Mouse (Mus musculus): ENCODE results near the gene Ptprn. TPM values are rescaled to one million over a fixed set of nuclear protein-coding genes. Genes with fewer than 3 reads are reported as not detected.
"Not testable (repeated sequence)": the region's sequence is repeated elsewhere in the genome, so short reads cannot be mapped to it uniquely, and the experiment has no call there.

Gene Ptprn
- polyA plus RNA-seq, 1 experiment from 2014 or later = 8.7 TPM

DNA sequence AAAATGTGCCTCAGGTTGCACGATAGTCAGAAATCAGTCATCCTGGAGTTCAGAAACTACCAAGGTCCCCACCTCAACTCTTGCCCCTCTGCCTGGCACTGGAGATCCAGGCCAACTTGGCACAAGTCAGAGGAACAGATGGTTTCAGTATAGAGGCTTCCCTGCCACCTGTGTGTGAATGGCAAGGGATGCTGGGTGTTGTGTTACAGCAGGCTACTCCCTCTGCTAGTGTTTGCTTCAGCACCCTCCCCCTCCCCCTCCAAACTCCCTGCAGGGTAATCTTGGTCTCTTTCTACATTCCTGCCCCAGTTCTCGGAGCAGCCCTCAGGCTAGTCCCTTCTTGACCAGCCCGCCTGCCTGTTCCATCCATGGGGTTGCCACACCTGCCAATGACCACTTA is 13.8 kb downstream of the Ptprn start:
- Histone ChIP-seq H3K4me2 (replicated peaks) (no peak overlapping the region), H3K27me3 (no peaks in the 10 kb centered on the region), H3K9ac (replicated peaks) (no peak overlapping the region), H3K4me1 (peaks cover 35% of the 10 kb centered on the region), H3K9me3 (no peaks in the 10 kb centered on the region), H3K27ac (replicated peaks) (peak overlapping the region; percentile 4; the same call in 1 of the 2 replicates), H3K4me3 (no peak overlapping the region), H3K36me3 (no peaks in the 10 kb centered on the region)
- no peak for ATAC-seq (replicated peaks)
- 48% methylated on average over 3 of the region's 3 CpGs for WGBS

DNA sequence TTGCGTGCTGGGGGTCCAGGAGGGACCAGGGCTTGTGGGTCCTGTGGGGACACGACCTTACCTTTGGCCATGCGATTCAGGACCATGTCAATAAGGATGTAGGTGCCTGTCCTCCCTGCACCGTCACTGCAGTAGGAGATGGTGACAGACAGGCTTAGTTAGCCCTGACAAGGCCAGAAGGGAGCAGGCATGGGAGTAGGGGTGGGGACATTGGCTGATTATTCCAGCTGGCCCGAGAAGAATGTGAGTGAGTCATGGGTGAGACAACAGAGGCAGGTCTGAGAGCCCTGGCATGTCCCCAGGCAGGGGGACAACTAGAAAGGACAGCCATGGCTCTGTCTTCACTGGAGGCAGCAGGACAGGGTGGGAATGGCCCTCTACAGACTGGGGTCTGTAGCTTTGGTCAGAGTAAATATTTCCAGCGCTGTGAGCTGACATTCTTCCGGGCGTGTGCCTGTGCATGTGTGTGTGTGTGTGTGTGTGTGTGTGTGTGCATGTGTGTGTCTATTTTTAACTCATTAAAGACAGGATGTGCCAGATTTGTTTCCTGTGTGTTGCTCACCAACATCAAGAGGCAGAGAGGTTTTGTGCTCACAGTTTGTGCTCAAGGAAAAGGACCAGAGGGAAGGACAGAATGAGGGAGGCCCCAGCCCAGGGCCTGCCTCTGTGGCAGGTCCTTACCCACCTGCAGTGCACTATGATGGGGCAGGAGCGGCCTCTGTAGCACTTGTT is 16.1 kb downstream of the Ptprn start:
- H3K36me3 ChIP-seq = 0 out of 2 replicates have a peak, but pooled peaks cover under 1% of the 10 kb centered on the region
- WGBS = 50% methylated on average over 9 of the region's 9 CpGs

DNA sequence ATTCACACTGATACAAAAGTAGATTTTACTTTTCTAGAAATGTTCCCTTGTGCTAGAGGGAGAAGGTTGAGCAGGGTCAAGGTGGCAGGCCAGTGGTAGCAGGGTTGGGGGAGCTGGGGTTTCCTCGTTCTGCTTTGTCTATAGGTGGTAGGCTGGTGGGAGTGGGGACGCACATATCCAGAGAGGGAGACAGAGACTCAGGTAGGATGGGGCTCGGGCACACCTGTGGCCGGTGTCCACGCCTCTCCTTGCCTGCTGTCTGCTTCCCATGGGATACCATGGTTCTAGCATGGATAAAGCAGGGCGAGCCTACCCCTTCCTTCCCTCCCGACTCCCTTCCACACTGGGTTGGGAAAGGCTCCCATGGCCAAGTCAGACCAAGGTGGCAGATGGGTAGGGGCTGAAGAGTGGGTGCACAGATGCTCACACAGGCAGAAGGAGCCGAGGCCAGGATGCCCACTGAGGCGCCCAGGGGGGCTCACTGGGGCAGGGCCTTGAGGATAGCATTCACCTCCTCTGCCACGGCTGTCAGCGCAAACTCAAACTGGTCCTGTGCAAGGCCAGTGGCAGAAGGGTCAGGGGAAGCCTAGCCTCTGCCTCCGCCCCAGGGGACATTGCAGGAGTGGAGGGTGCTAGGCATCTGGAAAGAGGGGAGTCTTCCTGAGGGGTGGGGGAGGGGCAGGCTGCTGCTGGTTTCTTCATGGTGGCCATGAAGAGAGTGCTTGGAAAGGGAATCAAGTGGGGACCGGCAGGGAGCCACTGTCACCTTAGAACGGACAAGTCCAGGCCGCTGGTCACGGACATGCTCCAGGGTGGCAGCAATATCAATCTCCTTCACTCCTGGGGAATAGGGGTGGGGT is 17.0 kb downstream of the Ptprn start:
- Histone ChIP-seq H3K4me2 (replicated peaks) (no peak overlapping the region), H3K9me3 (no peaks in the 10 kb centered on the region), H3K4me3 (no peak overlapping the region), H3K27me3 (no peaks in the 10 kb centered on the region), H3K9ac (replicated peaks) (no peak overlapping the region), H3K36me3 (0 out of 2 replicates have a peak, but pooled peaks cover 5% of the 10 kb centered on the region), H3K4me1 (peaks cover 29% of the 10 kb centered on the region), H3K27ac (replicated peaks) (no peak overlapping the region)
- WGBS = 78% methylated on average over 16 of the region's 16 CpGs
- ATAC-seq (replicated peaks) = no peak

More for the DNA sequence above, 16.1 kb downstream of the Ptprn start:
- Histone ChIP-seq H3K9me3 (no peaks in the 10 kb centered on the region), H3K27me3 (no peaks in the 10 kb centered on the region), H3K4me3 (no peak overlapping the region), H3K4me2 (replicated peaks) (no peak overlapping the region), H3K4me1 (peaks cover 29% of the 10 kb centered on the region), H3K9ac (replicated peaks) (no peak overlapping the region), H3K27ac (replicated peaks) (no peak overlapping the region)
- no peak for ATAC-seq (replicated peaks)

DNA sequence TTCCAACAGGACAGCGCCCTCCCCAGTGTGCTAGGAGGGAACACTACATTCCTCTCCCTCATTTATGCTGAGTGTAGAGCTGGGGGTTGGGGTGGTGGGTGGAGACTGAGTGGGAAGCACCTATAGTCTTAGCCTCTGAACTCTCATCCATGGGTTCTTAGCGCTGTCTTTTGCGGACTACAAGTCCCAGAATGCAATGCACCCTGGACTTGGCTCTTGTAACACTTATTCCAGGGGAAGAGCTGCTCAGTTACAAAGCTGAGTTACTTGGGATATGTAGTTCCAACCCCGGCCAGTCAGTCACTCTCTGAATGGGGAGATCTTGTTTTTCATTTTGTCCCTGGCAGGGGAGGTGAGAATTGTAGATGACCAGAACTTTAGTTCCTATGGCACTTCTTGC is 19.5 kb downstream of the Ptprn start:
- Histone ChIP-seq H3K4me2 (replicated peaks) (no peak overlapping the region), H3K4me1 (peaks cover 12% of the 10 kb centered on the region), H3K9ac (replicated peaks) (no peak overlapping the region), H3K27me3 (no peaks in the 10 kb centered on the region), H3K9me3 (no peaks in the 10 kb centered on the region), H3K4me3 (no peak overlapping the region), H3K36me3 (peaks cover 16% of the 10 kb centered on the region; the same call in 1 of the 2 replicates), H3K27ac (replicated peaks) (no peak overlapping the region)
- ATAC-seq (replicated peaks) = peak; percentile 84
- WGBS = 19% methylated on average over 4 of the region's 4 CpGs

DNA sequence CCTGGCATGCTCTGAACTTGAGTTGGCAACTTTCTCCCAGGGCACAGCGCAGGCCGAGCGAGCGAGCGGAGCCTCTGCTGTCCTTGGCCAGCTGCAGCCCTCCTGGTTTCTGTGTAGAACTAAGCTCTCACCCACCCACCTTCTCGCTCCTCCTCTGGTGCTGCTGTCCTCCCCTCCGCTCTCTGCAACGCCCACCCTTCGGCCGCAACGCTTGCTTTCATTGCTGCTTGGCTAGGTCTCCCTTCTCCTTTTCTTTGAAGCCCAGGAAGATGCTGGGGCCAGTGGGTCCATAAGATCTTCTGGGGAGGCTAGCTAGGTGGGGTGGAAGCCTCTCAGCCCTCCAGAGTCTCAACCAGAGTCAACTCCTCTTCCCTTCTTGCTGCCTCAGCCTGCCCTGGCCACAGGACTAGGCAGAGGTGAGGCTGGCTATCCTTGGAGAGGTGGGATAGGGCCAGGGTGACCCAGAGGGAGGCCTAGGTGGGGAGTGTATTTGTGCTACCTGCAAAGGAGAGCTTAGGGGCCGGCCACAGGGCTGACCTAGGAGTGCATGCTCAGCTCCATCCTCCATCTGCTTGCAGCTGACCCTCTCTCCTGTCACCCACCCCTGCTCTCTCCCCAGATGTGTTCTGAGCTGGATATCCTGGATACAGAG is 20.0 kb downstream of the Ptprn start:
- H3K27ac ChIP-seq (replicated peaks) = no peak overlapping the region
- no peak overlapping the region for H3K4me2 ChIP-seq (replicated peaks)
- H3K9me3 ChIP-seq = no peaks in the 10 kb centered on the region
- no peak; the same call in none of the 2 replicates for ATAC-seq (replicated peaks)
- no peak overlapping the region for H3K4me3 ChIP-seq
- H3K4me1 ChIP-seq = peaks cover 12% of the 10 kb centered on the region
- no peak overlapping the region for H3K9ac ChIP-seq (replicated peaks)
- peaks cover 17% of the 10 kb centered on the region; the same call in 1 of the 2 replicates for H3K36me3 ChIP-seq
- H3K27me3 ChIP-seq = no peaks in the 10 kb centered on the region
- WGBS = 89% methylated on average over 12 of the region's 12 CpGs

DNA sequence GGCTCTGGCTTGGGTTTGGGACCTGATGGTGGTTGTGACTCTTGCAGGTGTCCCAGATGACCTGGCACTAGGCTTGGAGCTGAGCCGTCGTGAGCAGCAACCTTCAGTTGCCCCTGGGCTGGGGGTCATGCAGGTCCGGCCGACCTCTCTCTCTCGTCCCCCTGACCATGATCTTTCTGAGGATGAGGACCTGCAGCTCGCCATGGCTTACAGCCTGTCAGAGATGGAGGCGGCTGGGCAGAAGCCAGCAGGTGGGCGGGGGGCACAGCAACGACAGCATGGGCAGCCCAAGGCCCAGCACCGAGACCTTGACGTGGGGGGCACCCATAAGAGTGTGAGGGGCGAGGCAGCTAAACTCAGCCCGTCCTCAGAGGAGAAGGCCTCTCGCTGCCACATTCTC is 20.9 kb downstream of the Ptprn start:
- WGBS = 92% methylated on average over 14 of the region's 14 CpGs
- H3K9me3 ChIP-seq = no peaks in the 10 kb centered on the region
- H3K36me3 ChIP-seq = peaks cover 17% of the 10 kb centered on the region; the same call in 1 of the 2 replicates
- ATAC-seq (replicated peaks) = no peak
- no peak overlapping the region for H3K9ac ChIP-seq (replicated peaks)
- H3K4me2 ChIP-seq (replicated peaks) = no peak overlapping the region
- H3K27me3 ChIP-seq = no peaks in the 10 kb centered on the region
- H3K4me1 ChIP-seq = peaks cover 10% of the 10 kb centered on the region
- no peak overlapping the region for H3K4me3 ChIP-seq
- H3K27ac ChIP-seq (replicated peaks) = no peak overlapping the region

DNA sequence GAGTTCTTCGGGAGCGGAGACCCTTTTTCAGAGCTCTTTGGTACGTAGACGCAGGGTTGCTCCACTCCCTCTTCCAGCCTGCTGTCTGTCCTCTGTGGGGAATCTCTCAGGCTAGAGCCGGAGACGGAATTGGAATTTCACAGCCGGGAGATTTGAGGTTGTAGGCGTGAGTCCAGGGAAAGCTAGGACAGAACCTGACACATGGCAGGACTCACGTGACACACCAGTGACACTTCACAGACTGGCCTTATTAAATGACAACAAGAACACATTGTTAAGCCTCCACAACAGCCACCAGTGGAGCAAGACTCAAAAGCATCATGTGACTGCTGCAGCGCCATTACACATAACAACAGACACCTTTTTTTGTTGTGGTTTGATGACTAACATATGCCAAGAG is 24.7 kb downstream of the Ptprn start:
- no peak for ATAC-seq (replicated peaks)
- H3K4me1 ChIP-seq = peaks cover 20% of the 10 kb centered on the region
- no peak overlapping the region for H3K4me3 ChIP-seq
- H3K9me3 ChIP-seq = no peaks in the 10 kb centered on the region
- 81% methylated on average over 10 of the region's 10 CpGs for WGBS
- H3K4me2 ChIP-seq (replicated peaks) = no peak overlapping the region
- peaks cover 17% of the 10 kb centered on the region; the same call in 1 of the 2 replicates for H3K36me3 ChIP-seq
- no peak overlapping the region for H3K9ac ChIP-seq (replicated peaks)
- H3K27me3 ChIP-seq = no peaks in the 10 kb centered on the region
- H3K27ac ChIP-seq (replicated peaks) = no peak overlapping the region

DNA sequence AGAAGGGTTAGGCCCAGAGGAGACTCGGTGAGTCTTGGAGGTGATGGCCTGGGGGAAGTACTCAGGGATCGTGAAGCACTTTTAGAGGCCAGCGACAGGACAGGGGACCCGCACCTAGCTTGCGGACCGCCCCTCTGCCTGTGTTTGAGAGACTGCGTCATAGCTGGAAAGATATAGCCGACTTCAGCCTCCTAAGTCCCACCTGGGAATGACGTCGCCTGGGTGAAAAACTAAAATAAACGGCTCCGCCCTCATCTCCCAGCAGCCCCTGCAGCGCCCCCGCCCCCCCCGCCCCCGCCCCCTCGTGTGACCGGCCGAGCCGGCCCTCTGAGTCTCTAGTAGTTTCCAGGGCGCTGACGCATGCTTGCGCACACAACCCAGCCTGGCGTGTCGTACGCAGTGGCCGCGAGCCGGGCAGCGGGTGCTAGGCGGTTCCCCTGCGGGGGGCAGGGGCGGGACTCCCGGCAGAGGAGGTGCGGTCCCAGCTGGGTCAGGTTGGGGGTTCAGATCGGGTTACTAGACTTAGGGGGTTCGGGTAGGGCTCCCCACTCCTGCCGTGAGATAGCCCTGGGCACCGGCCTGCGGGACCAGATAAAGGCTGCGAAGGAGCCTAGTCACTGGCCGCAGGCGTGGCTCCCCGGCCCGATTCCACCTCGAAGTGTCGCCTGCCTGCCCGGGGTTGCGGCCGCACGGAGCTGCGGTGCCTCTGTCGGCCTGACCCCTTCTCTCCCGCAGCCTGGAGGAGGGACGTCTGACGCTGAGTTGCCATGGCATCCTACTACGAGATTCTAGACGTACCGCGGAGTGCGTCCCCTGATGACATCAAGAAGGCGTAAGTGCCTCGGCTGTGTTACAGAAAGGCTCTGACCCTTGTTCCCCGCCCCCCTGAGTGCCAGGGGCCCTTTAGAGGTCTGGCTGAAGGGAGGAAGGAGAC is 27.9 kb downstream of the Ptprn start, which contains the start of gene Dnajb2:
Dnajb2 (plus strand) TSS at position 290 of the 934 bp plus-strand sequence.
- H3K4me1 ChIP-seq = peaks cover 25% of the 10 kb centered on the region
- no peaks in the 10 kb centered on the region for H3K9me3 ChIP-seq
- 0 out of 2 replicates have a peak, but pooled peaks cover 5% of the 10 kb centered on the region for H3K27me3 ChIP-seq
- H3K27ac ChIP-seq (replicated peaks) = peak within 1 kb of the TSS; percentile 78
- H3K9ac ChIP-seq (replicated peaks) = peak within 1 kb of the TSS; percentile 74
- H3K4me3 ChIP-seq = peak within 1 kb of the TSS; percentile 67
- peaks cover 12% of the 10 kb centered on the region; the same call in 1 of the 2 replicates for H3K36me3 ChIP-seq
- H3K4me2 ChIP-seq (replicated peaks) = peak within 1 kb of the TSS; percentile 88
- ATAC-seq (replicated peaks) = peak; percentile 84
- WGBS = under 1% methylated on average over 64 of the region's 64 CpGs

DNA sequence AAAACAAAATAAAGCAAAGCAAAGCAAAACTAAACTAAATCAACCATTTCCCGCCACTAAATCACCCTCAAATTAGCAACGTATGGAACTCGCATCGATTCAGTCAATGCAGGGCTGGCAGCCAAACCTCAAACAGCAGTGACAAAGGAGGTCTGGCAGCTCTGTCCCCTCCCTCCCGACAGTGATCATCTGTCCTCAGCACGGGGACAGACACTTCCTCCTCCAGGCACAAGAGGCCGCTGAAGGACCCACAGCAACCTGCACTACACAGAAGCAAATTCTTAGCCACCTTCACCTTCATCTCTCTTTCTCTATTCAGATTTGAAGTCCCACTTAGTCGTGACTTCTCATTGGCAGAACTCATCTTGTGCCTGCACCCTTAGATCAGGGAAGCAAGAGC is 29.7 kb downstream of the Ptprn start:
- Histone ChIP-seq H3K4me3 (no peak overlapping the region), H3K4me2 (replicated peaks) (no peak overlapping the region), H3K9ac (replicated peaks) (no peak overlapping the region), H3K27me3 (0 out of 2 replicates have a peak, but pooled peaks cover 5% of the 10 kb centered on the region), H3K36me3 (no peaks in the 10 kb centered on the region), H3K9me3 (no peaks in the 10 kb centered on the region), H3K27ac (replicated peaks) (0 out of 2 replicates have a peak overlapping the region, but pooled peaks have one; percentile 4), H3K4me1 (peaks cover 25% of the 10 kb centered on the region)
- ATAC-seq (replicated peaks) = peak; percentile 67
- WGBS = 0% methylated on average over 8 of the region's 8 CpGs

DNA sequence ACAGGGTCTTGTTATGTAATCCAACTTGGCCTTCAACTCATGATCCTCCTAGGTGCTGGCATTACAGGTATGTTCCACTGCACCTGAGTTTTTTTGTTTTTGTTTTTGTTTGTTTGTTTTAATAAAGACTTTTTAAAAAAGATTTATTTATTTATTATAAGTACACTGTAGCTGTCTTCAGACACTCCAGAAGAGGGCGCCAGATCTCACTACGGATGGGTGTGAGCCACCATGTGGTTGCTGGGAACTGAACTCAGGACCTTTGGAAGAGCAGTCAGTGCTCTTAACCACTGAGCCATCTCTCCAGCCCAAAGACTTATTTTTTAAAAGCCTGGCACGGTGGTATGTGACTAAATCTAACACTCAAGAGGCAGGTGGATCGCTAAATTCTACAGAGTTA is 31.8 kb downstream of the Ptprn start:
- H3K4me2 ChIP-seq (replicated peaks); H3K27me3 ChIP-seq; ATAC-seq (replicated peaks); H3K9ac ChIP-seq (replicated peaks); H3K36me3 ChIP-seq; H3K4me3 ChIP-seq; H3K27ac ChIP-seq (replicated peaks); H3K9me3 ChIP-seq: not testable (repeated sequence)
- WGBS = 72% methylated on average over 4 of the region's 4 CpGs
- H3K4me1 ChIP-seq = peaks cover 24% of the 10 kb centered on the region

DNA sequence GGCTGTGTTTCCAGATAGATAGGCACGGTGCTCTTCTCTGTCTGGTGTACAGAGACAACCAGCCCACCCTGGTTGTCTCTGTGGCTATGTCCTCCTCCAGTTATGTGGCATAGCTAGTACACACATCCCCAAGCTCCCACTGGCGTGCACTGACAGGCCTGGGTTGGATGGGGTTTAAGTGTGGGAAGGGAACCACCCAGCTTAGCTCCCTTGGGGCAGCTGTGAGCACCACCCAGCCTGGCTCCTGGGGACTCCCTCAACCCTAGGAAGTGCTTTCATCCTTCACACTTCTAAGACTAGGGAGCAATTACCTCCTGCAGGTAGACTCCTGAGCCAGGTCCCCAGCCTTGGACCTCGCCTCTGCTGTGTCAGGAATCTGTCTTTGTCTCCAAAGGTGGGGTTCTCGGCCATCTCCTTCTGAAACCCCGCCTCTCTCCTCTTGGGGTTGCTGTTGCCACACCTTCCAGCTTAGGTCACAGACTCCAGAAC is 32.6 kb downstream of the Ptprn start, which contains the start of gene A630095N17Rik:
A630095N17Rik (minus strand) TSS at position 439 of the 489 bp plus-strand sequence.
- ATAC-seq (replicated peaks) = no peak
- WGBS = 76% methylated on average over 5 of the region's 5 CpGs

More for the DNA sequence above, 32.6 kb downstream of the Ptprn start, which contains the start of gene A630095N17Rik:
- no peaks in the 10 kb centered on the region for H3K9me3 ChIP-seq
- no peaks in the 10 kb centered on the region for H3K36me3 ChIP-seq
- no peak within 1 kb of the TSS for H3K27ac ChIP-seq (replicated peaks)
- H3K4me3 ChIP-seq = no peak within 1 kb of the TSS
- H3K27me3 ChIP-seq = 0 out of 2 replicates have a peak, but pooled peaks cover 5% of the 10 kb centered on the region
- no peak within 1 kb of the TSS for H3K9ac ChIP-seq (replicated peaks)
- H3K4me2 ChIP-seq (replicated peaks) = no peak within 1 kb of the TSS
- peaks cover 17% of the 10 kb centered on the region for H3K4me1 ChIP-seq

Data from forebrain, embryonic 15.5 days (tissue).